Comparison of ENCODE assay signal across 8 mouse cellular contexts in genomic region chr4:127330181-127331100, GRCm38 (mm10). TPM values are rescaled to one million over a fixed set of nuclear protein-coding genes. Genes with fewer than 3 reads are reported as not detected.
DNase-seq lines count a peak whose midpoint lies in the region; ATAC-seq and TF ChIP-seq lines count a peak whose summit lies in the region.

TSS of gene Gjb3 (minus strand) at chr4:127330844.

- H3K4me2 ChIP-seq in limb, embryonic 14.5 days (replicated peaks; ENCODE audit: low read depth, low read length, severe bottlenecking), result peak within 1 kb of the TSS; percentile 37
- H3K4me2 ChIP-seq in stomach, embryonic 14.5 days (replicated peaks; ENCODE audit: low read depth, low read length), result peak within 1 kb of the TSS; percentile 40

- H3K27ac ChIP-seq in embryonic fibroblast, embryonic 13.5 days (ENCODE audit: insufficient read depth, low read length), result peak within 1 kb of the TSS; percentile 22; the same call in 1 of the 2 replicates
- no peak within 1 kb of the TSS for H3K27ac ChIP-seq in limb, embryonic 14.5 days (replicated peaks; ENCODE audit: low read depth, low read length)
- H3K27ac ChIP-seq in stomach, embryonic 14.5 days (ENCODE audit: low read length), result no peak within 1 kb of the TSS

- H3K27me3 ChIP-seq in E14TG2a.4 (ENCODE audit: insufficient read depth, low read length), result peaks cover 4% of the 10 kb centered on the region; the same call in 1 of the 2 replicates
- H3K27me3 ChIP-seq in limb, embryonic 14.5 days (ENCODE audit: control insufficient read depth, insufficient read depth, low read length), result peaks cover 59% of the 10 kb centered on the region
- peaks cover 34% of the 10 kb centered on the region for H3K27me3 ChIP-seq in stomach, embryonic 14.5 days (ENCODE audit: control insufficient read depth, insufficient read depth, low read length)

- WGBS in limb, embryonic 14.5 days, result 2% methylated on average over 43 of the region's 49 CpGs
- 1% methylated on average over 49 of the region's 49 CpGs for WGBS in stomach, embryonic 14.5 days

- no peak for TF ChIP-seq CTCF in E14TG2a.4 (conservative IDR thresholded peaks at IDR 0.05; ENCODE audit: low read length)
- no peak for TF ChIP-seq CTCF in embryonic fibroblast, embryonic 13.5 days (IDR thresholded peaks at IDR 0.05; ENCODE audit: borderline replicate concordance, insufficient read depth, low read length)

- H3K36me3 ChIP-seq in E14TG2a.4 (ENCODE audit: insufficient read depth, low read length), result peaks cover 30% of the 10 kb centered on the region
- no peaks in the 10 kb centered on the region for H3K36me3 ChIP-seq in limb, embryonic 14.5 days (ENCODE audit: control insufficient read depth, insufficient read depth, low read length)
- no peaks in the 10 kb centered on the region for H3K36me3 ChIP-seq in stomach, embryonic 14.5 days (ENCODE audit: control insufficient read depth, insufficient read depth, low read length)

- H3K9me3 ChIP-seq in E14TG2a.4 (ENCODE audit: low read length), result no peaks in the 10 kb centered on the region
- H3K9me3 ChIP-seq in limb, embryonic 14.5 days (ENCODE audit: control insufficient read depth, low read length), result no peaks in the 10 kb centered on the region
- no peaks in the 10 kb centered on the region for H3K9me3 ChIP-seq in stomach, embryonic 14.5 days (ENCODE audit: control insufficient read depth, low read depth, low read length)

- H3K4me3 ChIP-seq in E14TG2a.4 (replicated peaks; ENCODE audit: low read length), result peak within 1 kb of the TSS; percentile 86
- peak within 1 kb of the TSS; percentile 25 for H3K4me3 ChIP-seq in embryonic fibroblast, embryonic 13.5 days (ENCODE audit: insufficient read depth, low read length)
- peak within 1 kb of the TSS; percentile 23 for H3K4me3 ChIP-seq in limb, embryonic 14.5 days (replicated peaks; ENCODE audit: low read length)
- H3K4me3 ChIP-seq in stomach, embryonic 14.5 days (ENCODE audit: low read depth, low read length), result peak within 1 kb of the TSS; percentile 24

- intact Hi-C loops in heart, postnatal 25 days (cut with DNase I), result no loop called here

- no peak for ATAC-seq in limb, embryonic 14.5 days (ENCODE audit: low FRiP score, low read depth)
- ATAC-seq in stomach, embryonic 14.5 days (ENCODE audit: insufficient number of reproducible peaks, insufficient read depth, low FRiP score, low read depth), result no peak

- TF ChIP-seq POLR2A in embryonic fibroblast, embryonic 13.5 days (IDR thresholded peaks at IDR 0.05; ENCODE audit: low read depth, low read length), result no peak
- no peak for TF ChIP-seq POLR2A in limb, embryonic 14.5 days (IDR thresholded peaks at IDR 0.05; ENCODE audit: borderline replicate concordance, extremely low read depth, insufficient read depth, insufficient read length)

- H3K4me1 ChIP-seq in E14TG2a.4 (replicated peaks; ENCODE audit: low read depth, low read length), result peaks cover 94% of the 10 kb centered on the region
- H3K4me1 ChIP-seq in embryonic fibroblast, embryonic 13.5 days (ENCODE audit: control insufficient read depth, insufficient read depth, low read length), result peaks cover 21% of the 10 kb centered on the region
- peaks cover 4% of the 10 kb centered on the region; the same call in 1 of the 2 replicates for H3K4me1 ChIP-seq in limb, embryonic 14.5 days (ENCODE audit: control insufficient read depth, insufficient read depth, low read length)
- peaks cover 8% of the 10 kb centered on the region; the same call in 1 of the 2 replicates for H3K4me1 ChIP-seq in stomach, embryonic 14.5 days (ENCODE audit: control insufficient read depth, insufficient read depth, low read length)

- H3K9ac ChIP-seq in limb, embryonic 14.5 days (ENCODE audit: low read depth, low read length, severe bottlenecking), result no peak within 1 kb of the TSS
- H3K9ac ChIP-seq in stomach, embryonic 14.5 days (replicated peaks; ENCODE audit: low read depth, low read length), result no peak within 1 kb of the TSS

- peak; percentile 85 for DNase-seq in heart, adult 11 months
- DNase-seq in heart, postnatal 25 days (ENCODE audit: low spot score), result no peak
- no peak for DNase-seq in limb, embryonic 14.5 days (ENCODE audit: low spot score)
- DNase-seq in ovary, postnatal 14 days (ENCODE audit: low spot score), result no peak
- no peak for DNase-seq in kidney, adult 8-10 months

RNA-seq across cellular contexts. Expression of gene Gjb3, which starts in this region (rescaled TPM):
- under 1 TPM in 1 of 2 experiments, not detected in 1; 0.13 TPM for total RNA-seq in heart, postnatal 25 days (2021)
- 6.6 and 14.0 TPM in 2 replicates for polyA plus RNA-seq in embryonic fibroblast, embryonic 13.5 days (2011; ENCODE audit: insufficient read length, low read depth, missing spikeins)
- polyA plus RNA-seq in limb, embryonic 14.5 days (2012; rRNA removed), result 5.1 and 5.3 TPM in 2 replicates
- 6.4 and 10.0 TPM in 2 replicates for polyA plus RNA-seq in limb, embryonic 14.5 days (2014; fragmentation: Nextera tagmentation; extraction: Ambion mirVana)
- 4.3 and 5.2 TPM in 2 replicates for polyA plus RNA-seq in stomach, embryonic 14.5 days (2014; fragmentation: Nextera tagmentation; extraction: Ambion mirVana)

Comparison
In these comparisons a context has a peak if more than half of its experiments do, and no peak if none do; other contexts are left out.
1. H3K4me3 ChIP-seq: peak in every context shown above with its lines; median percentile 86 in E14TG2a.4; 25 in embryonic fibroblast, embryonic 13.5 days; 24 in stomach, embryonic 14.5 days; 23 in limb, embryonic 14.5 days.